Mouse (Mus musculus) c-Kit-positive CD71-positive TER-119-negative erythroid progenitor cells, embryonic 14.5 days (primary cell): Measurements from ENCODE around the gene Prl8a1.

Experiments
- DNase-seq: peaks from one replicate; pipeline ENCODE4 v3.0.0-alpha.2; 2013; ENCODE audit warnings: low read depth

Prl8a1 gene

DNA sequence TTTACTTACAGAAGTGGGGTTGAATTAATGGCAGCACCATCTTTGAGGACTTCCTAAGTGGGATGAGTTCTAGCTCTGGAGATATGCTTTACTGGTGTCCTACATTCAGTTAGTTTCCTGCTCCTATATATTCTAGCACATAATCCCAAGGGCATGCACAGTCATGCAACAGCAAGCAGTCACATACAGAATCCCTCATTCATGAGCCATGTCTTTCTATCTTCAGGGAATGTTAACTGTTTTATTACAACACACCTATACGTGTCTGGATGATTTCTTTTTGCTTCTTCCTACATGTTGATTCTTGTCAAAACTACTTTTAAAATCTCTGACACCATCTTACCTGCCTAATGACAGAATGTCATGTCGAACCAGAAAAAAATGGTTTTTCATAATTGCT is at the start of gene Prl8a1:
Gene Prl8a1, minus strand, starts transcription at position 101 of the 400 bp plus-strand sequence.
- no peak for DNase-seq

DNA sequence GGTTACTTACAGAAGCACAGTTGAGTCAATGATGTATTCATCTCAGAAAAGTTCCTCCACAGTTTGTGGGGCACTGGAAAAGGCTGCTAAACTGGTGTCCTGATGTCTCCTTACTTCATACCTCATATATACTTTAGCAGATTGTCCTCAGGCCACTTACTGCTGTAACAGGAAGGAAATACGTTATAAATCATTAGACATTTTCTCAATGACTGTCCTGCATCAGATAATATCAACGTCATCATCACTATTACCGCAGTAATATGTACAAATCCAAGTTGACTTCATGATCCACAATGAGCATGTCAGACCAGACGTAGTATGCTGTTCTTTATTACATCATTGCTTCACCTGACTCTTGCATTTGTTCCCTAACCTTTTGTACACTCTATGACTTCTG is 28.5 kb upstream of the Prl8a1 start, which contains the start of gene Prl7b1:
Gene Prl7b1, minus strand, starts transcription at position 101 of the 400 bp plus-strand sequence.
- no peak for DNase-seq

DNA sequence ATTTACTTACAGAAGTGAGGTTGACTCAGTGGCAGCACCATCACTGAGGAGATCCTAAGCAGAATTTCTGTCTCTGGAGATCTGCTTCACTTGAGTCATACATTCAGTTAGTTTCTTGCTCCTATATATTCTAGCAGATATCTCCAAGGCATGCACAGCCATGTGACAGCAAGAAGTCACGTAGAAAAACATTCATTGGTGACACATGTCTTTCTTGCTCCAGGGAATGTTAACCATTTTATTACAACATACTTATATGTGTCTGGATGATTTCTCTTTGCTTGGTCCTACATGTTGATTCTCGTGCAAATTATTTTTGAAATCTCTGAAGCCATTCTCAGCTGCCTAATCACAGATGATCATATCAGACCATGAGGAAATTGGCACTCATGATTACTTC is 17.5 kb downstream of the Prl8a1 start, which contains the start of gene Prl8a9:
Gene Prl8a9, minus strand, starts transcription at position 101 of the 400 bp plus-strand sequence.
- no peak for DNase-seq

DNA sequence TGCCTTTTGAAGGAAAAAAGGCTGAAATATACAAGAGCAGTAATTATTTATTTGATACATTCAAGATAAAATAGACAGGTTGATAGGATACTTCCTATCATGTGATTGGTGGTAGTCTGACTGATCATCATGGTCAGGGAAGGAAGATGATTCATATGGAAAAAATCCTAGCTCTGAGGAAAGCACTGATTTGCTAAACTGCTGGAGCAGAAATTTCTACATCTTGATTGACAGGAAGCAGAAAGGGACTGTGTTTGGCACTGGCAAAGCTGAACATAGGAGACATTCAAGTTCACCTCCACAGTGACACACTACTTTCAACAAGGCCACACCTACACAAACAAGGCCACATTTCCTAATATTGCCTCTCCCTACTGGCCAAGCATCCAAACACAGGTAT is 28.6 kb downstream of the Prl8a1 start:
- no peak for DNase-seq
